Mouse (Mus musculus) erythroblast, embryonic 14.5 days (primary cell): ENCODE measurements around the gene Akr1c19.

Experiments
- GATA1 ChIP-seq: IDR thresholded peaks from 2 replicates; pipeline ENCODE4 v1.6.1; 2012; ENCODE audit warnings: low read length, inconsistent platforms, mixed read lengths
- TAL1 ChIP-seq: IDR thresholded peaks from 3 replicates; pipeline ENCODE4 v1.6.1; 2012; ENCODE audit warnings: low read length, inconsistent platforms, mixed read lengths

DNA sequence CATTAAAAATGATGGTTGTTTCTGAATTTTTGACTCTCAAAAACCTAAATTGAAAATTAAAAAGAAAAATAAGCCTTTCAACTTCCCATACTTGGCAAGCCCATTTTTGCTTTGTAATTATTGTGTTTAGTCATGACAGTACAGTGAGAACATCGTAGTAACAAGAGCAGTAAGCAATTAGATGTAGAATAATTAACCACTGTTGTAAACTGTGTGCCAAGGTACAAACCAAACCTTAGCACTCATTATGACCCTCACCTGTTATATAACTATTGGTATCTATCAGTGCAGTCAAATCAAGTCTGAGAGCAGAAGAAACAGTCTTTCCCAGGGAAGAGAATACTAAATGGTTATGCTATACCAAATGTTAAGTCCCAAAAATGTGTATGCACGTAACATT lies 36.5 kb downstream of the Akr1c19 start:
- TF ChIP-seq GATA1 (no peak), TAL1 (no peak)
